Mouse (Mus musculus) stomach, embryonic 16.5 days (tissue): ENCODE results near the gene Grin2d. TPM values are rescaled to one million over a fixed set of nuclear protein-coding genes. Genes with fewer than 3 reads are reported as not detected.
A peak's percentile ranks its signal among the peaks of the same experiment; 100 is the strongest.
"Not testable (repeated sequence)": the region's sequence is repeated elsewhere in the genome, so short reads cannot be mapped to it uniquely, and the experiment has no call there.

Source experiments
- ATAC-seq: fragments of 200-750 bp; cut with Nextera tagmentation; 2 replicates; pipeline ENCODE4 v1.8.0; 2017; ENCODE audit warnings: moderate number of reproducible peaks, moderate TSS enrichment; ENCODE audit not compliant: insufficient read depth, low FRiP score
- H3K27ac ChIP-seq: fragments of 300-500 bp; sonication (generic); 2 replicates; pipeline ENCODE4 v1.5.1; 2014; ENCODE audit warnings: low read length
- H3K27me3 ChIP-seq: fragments of 300-500 bp; sonication (generic); 2 replicates; pipeline ENCODE4 v1.6.1; 2014; ENCODE audit warnings: low read length, control low read depth, mixed read lengths; ENCODE audit not compliant: control insufficient read depth, insufficient read depth
- H3K36me3 ChIP-seq: fragments of 300-500 bp; sonication (generic); 2 replicates; pipeline ENCODE4 v1.6.1; 2014; ENCODE audit warnings: low read length; ENCODE audit not compliant: control insufficient read depth, insufficient read depth
- H3K4me1 ChIP-seq: fragments of 300-500 bp; sonication (generic); 2 replicates; pipeline ENCODE4 v1.6.1; 2014; ENCODE audit warnings: low read length, control low read depth, mixed read lengths; ENCODE audit not compliant: control insufficient read depth, insufficient read depth
- H3K4me2 ChIP-seq: fragments of 300-500 bp; sonication (generic); 2 replicates; pipeline ENCODE4 v1.6.1; 2014; ENCODE audit warnings: low read depth, low read length, mixed read lengths
- H3K4me3 ChIP-seq: fragments of 300-500 bp; sonication (generic); replicated peaks from 2 replicates; pipeline ENCODE4 v1.5.1; 2014; ENCODE audit warnings: mild to moderate bottlenecking, low read length
- H3K9ac ChIP-seq: fragments of 300-500 bp; sonication (generic); 2 replicates; pipeline ENCODE4 v1.6.1; 2014; ENCODE audit warnings: low read length
- H3K9me3 ChIP-seq: fragments of 300-500 bp; sonication (generic); replicated peaks from 2 replicates; pipeline ENCODE4 v1.6.1; 2016; ENCODE audit warnings: low read length, control low read depth; ENCODE audit not compliant: control insufficient read depth
- WGBS: fragments of 180-500 bp; shearing (Covaris S2); extraction: QIAGEN DNeasy Blood & Tissue Kit; methylation state at CpG from one replicate; pipeline ENCODE4 v1.1.7; 2014; 5-methylcytosine and 5-hydroxymethylcytosine counted together
- polyA plus RNA-seq: library from polyadenylated mRNA; unstranded; fragments of >200 nt; fragmentation: Nextera tagmentation; extraction: Ambion mirVana; gene quantifications from 2 replicates; pipeline ENCODE4 v1.2.1, GENCODE M21; 2015

The Grin2d gene
- polyA plus RNA-seq, result 0.23 and 0.40 TPM in 2 replicates

DNA sequence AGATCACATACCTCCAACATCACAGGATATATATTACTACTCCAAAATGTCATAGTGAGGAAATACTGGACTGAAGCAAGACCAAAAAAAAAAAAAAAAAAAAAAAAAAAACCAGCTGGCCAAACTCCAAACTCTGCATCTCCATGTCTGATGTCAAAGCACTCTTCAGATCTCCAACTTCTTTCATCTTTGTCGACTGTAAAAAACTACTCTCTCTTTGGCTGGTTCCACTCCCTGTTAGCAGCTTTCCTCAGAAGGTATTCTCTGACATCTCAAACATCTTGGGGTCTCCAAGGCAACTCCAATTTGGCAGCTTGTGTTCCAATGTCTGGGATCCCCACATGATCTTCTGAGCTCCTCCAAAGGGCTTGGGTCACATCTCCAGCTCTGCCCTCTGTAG is at the start of gene Grin2d:
Gene Grin2d (minus strand): TSS at position 101 of the 400 bp plus-strand sequence.
- not testable (repeated sequence) for H3K9ac ChIP-seq, H3K4me2 ChIP-seq, ATAC-seq, H3K9me3 ChIP-seq, H3K4me3 ChIP-seq, H3K27me3 ChIP-seq, H3K27ac ChIP-seq
- WGBS, result 92% methylated on average over 1 of the region's 1 CpGs
- peaks cover 16% of the 10 kb centered on the region for H3K4me1 ChIP-seq
- H3K36me3 ChIP-seq, result peaks cover 55% of the 10 kb centered on the region

DNA sequence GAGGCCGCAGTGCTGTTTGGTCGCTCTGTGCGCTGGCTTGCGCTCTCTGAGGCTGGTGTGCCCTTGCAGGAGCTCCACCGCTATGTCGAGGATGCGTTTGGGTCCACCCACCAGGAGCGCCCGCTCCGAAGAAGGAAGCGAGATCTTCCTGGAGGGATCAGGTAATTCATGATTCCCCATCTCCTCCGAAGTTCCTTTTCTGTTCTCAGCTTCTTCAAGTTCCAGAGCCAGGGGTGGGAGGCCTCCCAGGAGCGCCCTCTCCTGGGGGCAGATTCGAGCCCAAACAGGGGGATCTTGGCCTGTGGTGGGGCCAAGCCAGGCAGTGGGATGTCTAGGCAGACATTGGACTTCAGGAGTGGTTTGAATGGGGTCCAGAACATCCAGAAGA is 46.2 kb upstream of the Grin2d start:
- ATAC-seq, result no peak
- no peaks in the 10 kb centered on the region for H3K27me3 ChIP-seq
- H3K9me3 ChIP-seq, result no peaks in the 10 kb centered on the region; the same call in 1 of the 2 replicates
- WGBS, result 24% methylated on average over 14 of the region's 14 CpGs
- peak overlapping the region; percentile 97; the same call in 1 of the 2 replicates for H3K27ac ChIP-seq
- H3K36me3 ChIP-seq, result no peaks in the 10 kb centered on the region
- peak overlapping the region; percentile 51 for H3K4me3 ChIP-seq
- H3K4me2 ChIP-seq, result peak overlapping the region; percentile 55
- H3K9ac ChIP-seq, result peak overlapping the region; percentile 63
- peaks cover 37% of the 10 kb centered on the region for H3K4me1 ChIP-seq

GRCm38 (mm10) chr7:45923762-45924428 is 45.7 kb upstream of the Grin2d start, which contains the start of gene Ccdc114:
Gene Ccdc114 (plus strand): TSS chr7:45924072.
- 8% methylated on average over 24 of the region's 24 CpGs for WGBS
- peak; percentile 54 for ATAC-seq
- H3K9ac ChIP-seq, result peak within 1 kb of the TSS; percentile 63

DNA sequence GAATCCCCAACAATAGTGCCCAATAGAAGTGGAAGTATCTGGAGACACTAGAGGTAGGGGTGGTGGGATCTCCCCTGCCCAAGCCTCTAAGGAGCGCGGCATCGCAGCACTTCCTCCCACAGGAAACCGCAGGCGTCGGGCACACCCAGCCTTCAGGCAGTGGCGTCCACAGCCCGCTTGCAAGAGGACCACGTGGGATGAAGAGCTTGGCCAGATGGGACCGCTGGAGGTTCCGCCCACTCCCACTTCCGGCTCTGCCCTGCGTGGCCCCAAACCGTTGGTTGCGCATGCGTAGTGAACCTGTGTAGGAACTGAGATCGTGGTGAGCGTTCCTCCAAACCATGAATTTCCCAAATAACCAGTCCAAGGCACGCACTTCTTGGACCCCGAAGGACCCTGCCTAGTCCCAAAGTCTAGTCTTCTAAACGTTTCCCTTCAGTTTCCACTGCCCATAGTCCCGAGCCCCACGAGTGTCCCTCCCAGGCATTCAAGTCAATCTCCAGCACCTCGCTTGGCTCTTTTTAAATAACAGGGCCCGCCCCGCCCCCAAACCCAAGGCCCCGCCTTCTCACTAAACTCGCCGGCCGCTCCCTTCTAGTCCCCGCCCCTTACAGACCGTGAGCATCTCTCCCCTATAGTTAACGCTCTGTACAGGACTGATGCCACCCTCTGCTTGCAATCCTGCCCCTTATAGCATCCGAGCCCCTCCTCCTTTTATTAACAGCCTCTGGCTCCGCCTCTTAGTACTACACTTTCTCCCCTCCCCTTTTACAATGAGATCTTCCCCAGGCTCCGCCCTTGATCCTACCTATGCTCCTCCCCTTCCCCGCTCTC is 45.0 kb upstream of the Grin2d start:
- Histone ChIP-seq H3K4me3 (peak overlapping the region; percentile 51), H3K36me3 (no peaks in the 10 kb centered on the region), H3K27me3 (no peaks in the 10 kb centered on the region), H3K27ac (peak overlapping the region; percentile 97), H3K4me1 (peaks cover 46% of the 10 kb centered on the region), H3K9ac (peak overlapping the region; percentile 63), H3K9me3 (no peaks in the 10 kb centered on the region; the same call in 1 of the 2 replicates), H3K4me2 (peak overlapping the region; percentile 55)
- ATAC-seq, result peak; percentile 91
- WGBS, result under 1% methylated on average over 37 of the region's 37 CpGs

More at GRCm38 (mm10) chr7:45923762-45924428, 45.7 kb upstream of the Grin2d start, which contains the start of gene Ccdc114:
- Histone ChIP-seq H3K27ac (peak within 1 kb of the TSS; percentile 97), H3K27me3 (no peaks in the 10 kb centered on the region), H3K36me3 (no peaks in the 10 kb centered on the region), H3K9me3 (no peaks in the 10 kb centered on the region; the same call in 1 of the 2 replicates), H3K4me2 (peak within 1 kb of the TSS; percentile 55), H3K4me3 (peak within 1 kb of the TSS; percentile 51), H3K4me1 (peaks cover 42% of the 10 kb centered on the region)

DNA sequence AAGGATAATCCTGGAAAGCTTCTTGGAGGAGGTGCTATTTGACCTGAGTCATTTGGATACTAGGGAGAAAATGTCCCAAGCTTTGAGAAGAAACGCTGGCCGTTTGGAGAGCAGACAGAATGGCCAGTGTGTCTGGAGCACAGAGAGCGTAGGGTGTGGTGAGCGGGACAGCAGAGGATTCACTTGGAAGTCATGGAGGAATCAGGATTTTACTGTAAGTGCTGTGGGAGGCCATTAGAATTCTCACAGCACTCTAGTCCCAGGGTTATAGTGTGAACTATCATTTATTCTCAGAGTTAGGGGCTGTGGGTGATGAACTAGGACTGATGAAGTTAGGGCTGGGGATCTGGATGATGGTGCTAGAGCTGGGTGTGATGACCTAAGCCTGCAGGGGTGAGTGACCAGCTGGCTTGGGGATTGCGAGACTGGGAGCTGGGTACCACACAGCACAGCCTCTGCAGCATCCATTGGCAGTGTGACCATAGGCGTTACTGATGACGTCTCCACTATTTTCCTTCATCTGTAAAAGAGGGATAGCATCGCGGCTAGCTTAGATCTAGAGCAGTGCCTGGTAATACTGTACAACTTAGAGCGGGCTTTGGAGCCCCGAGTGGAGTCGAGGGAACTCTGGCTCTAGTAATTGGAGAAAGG is 43.9 kb upstream of the Grin2d start:
- peak overlapping the region; percentile 55; the same call in 1 of the 2 replicates for H3K4me2 ChIP-seq

GRCm38 (mm10) chr7:45921242-45921621 is 43.1 kb upstream of the Grin2d start, which contains the start of gene Emp3:
Gene Emp3 (minus strand): TSS chr7:45921404.
- Histone ChIP-seq H3K36me3 (no peaks in the 10 kb centered on the region), H3K4me1 (peaks cover 63% of the 10 kb centered on the region), H3K4me2 (peak within 1 kb of the TSS; percentile 62), H3K9ac (peak within 1 kb of the TSS; percentile 84), H3K4me3 (peak within 1 kb of the TSS; percentile 62), H3K27ac (peak within 1 kb of the TSS; percentile 97), H3K9me3 (no peaks in the 10 kb centered on the region; the same call in 1 of the 2 replicates), H3K27me3 (no peaks in the 10 kb centered on the region)
- ATAC-seq, result peak; percentile 11; the same call in 1 of the 2 replicates
- WGBS, result 11% methylated on average over 9 of the region's 9 CpGs

More for the DNA sequence above, 43.9 kb upstream of the Grin2d start:
- Histone ChIP-seq H3K36me3 (no peaks in the 10 kb centered on the region), H3K4me3 (no peak overlapping the region), H3K9me3 (no peaks in the 10 kb centered on the region; the same call in 1 of the 2 replicates), H3K27ac (peak overlapping the region; percentile 97), H3K9ac (peak overlapping the region; percentile 60), H3K4me1 (peaks cover 57% of the 10 kb centered on the region), H3K27me3 (no peaks in the 10 kb centered on the region)
- WGBS, result 73% methylated on average over 12 of the region's 12 CpGs
- ATAC-seq, result no peak

- peak overlapping the region; percentile 62 for H3K4me3 ChIP-seq
- 14% methylated on average over 9 of the region's 9 CpGs for WGBS
- no peaks in the 10 kb centered on the region for H3K27me3 ChIP-seq
- H3K9me3 ChIP-seq, result no peaks in the 10 kb centered on the region; the same call in 1 of the 2 replicates
- peaks cover 69% of the 10 kb centered on the region for H3K4me1 ChIP-seq
- ATAC-seq, result peak; percentile 1; the same call in 1 of the 2 replicates
- H3K27ac ChIP-seq, result peak overlapping the region; percentile 97
- H3K36me3 ChIP-seq, result no peaks in the 10 kb centered on the region
- peak overlapping the region; percentile 84 for H3K9ac ChIP-seq
- H3K4me2 ChIP-seq, result peak overlapping the region; percentile 62
Measured at GRCm38 (mm10) chr7:45920583-45921241, 42.5 kb upstream of the Grin2d start.

GRCm38 (mm10) chr7:45919761-45920160 is 41.6 kb upstream of the Grin2d start:
- Histone ChIP-seq H3K4me2 (peak overlapping the region; percentile 62), H3K9me3 (no peaks in the 10 kb centered on the region), H3K9ac (peak overlapping the region; percentile 84), H3K36me3 (no peaks in the 10 kb centered on the region), H3K4me3 (peak overlapping the region; percentile 62), H3K4me1 (peaks cover 70% of the 10 kb centered on the region), H3K27ac (peak overlapping the region; percentile 9; the same call in 1 of the 2 replicates), H3K27me3 (no peaks in the 10 kb centered on the region)
- 51% methylated on average over 4 of the region's 4 CpGs for WGBS
- ATAC-seq, result no peak
